Mouse (Mus musculus) MEL (cell line): ENCODE data around the gene Drg2. TPM values are rescaled to one million over a fixed set of nuclear protein-coding genes. Genes with fewer than 3 reads are reported as not detected.

Source experiments
- DNase-seq: peaks from one replicate; pipeline ENCODE4 v3.0.0; 2011; ENCODE audit warnings: low read depth, low spot score
- H3K27ac ChIP-seq: 2 replicates; pipeline ENCODE4 v1.5.1; 2012; ENCODE audit warnings: low read depth, mild to moderate bottlenecking, control low read depth, low read length, moderate library complexity; ENCODE audit not compliant: control insufficient read depth
- H3K27me3 ChIP-seq, 2 experiments: fragments of 150-350 bp in 1 of 2; sonication (generic) in 1 of 2; 2 replicates each; pipeline ENCODE4 v1.6.1; 2012; ENCODE audit warnings: low read length in 2 of 2, mild to moderate bottlenecking in 2 of 2, improper control_type of control experiment in 1 of 2, moderate library complexity in 1 of 2; ENCODE audit not compliant: insufficient read depth in 2 of 2, control insufficient read depth in 1 of 2
- H3K36me3 ChIP-seq, 2 experiments: 2 replicates each; pipeline ENCODE4 v1.6.1; 2012 to 2014; ENCODE audit warnings: low read length in 2 of 2, improper control_type of control experiment in 1 of 2, inconsistent platforms in 1 of 2, mild to moderate bottlenecking in 1 of 2; ENCODE audit not compliant: insufficient read depth in 2 of 2, control insufficient read depth in 1 of 2
- H3K4me1 ChIP-seq, 2 experiments: fragments of 150-350 bp in 1 of 2; sonication (generic) in 1 of 2; 2 replicates each; pipeline ENCODE4 v1.6.1; 2012; ENCODE audit warnings: low read length in 2 of 2, improper control_type of control experiment in 1 of 2, mild to moderate bottlenecking in 1 of 2; ENCODE audit not compliant: insufficient read depth in 2 of 2, control insufficient read depth in 1 of 2
- H3K4me3 ChIP-seq, 2 experiments: fragments of 150-350 bp in 1 of 2; sonication (generic) in 1 of 2; 2 replicates each; pipeline ENCODE4 v1.5.1; 2012; ENCODE audit warnings: low read depth in 2 of 2, low read length in 2 of 2, mild to moderate bottlenecking in 2 of 2, moderate library complexity in 2 of 2, control low read depth in 1 of 2, improper control_type of control experiment in 1 of 2; ENCODE audit not compliant: control insufficient read depth in 1 of 2, insufficient read depth in 1 of 2
- H3K79me2 ChIP-seq: 2 replicates; pipeline ENCODE4 v1.6.1; 2012; ENCODE audit warnings: mild to moderate bottlenecking, low read length, moderate library complexity; ENCODE audit not compliant: control insufficient read depth, poor library complexity, insufficient read depth
- H3K9ac ChIP-seq: 2 replicates; pipeline ENCODE4 v1.6.1; 2012; ENCODE audit warnings: low read depth, mild to moderate bottlenecking, control low read depth, low read length, moderate library complexity; ENCODE audit not compliant: control insufficient read depth, poor library complexity, severe bottlenecking
- H3K9me3 ChIP-seq: fragments of 150-350 bp; sonication (generic); replicated peaks from 2 replicates; pipeline ENCODE4 v1.6.1; 2012; ENCODE audit warnings: mild to moderate bottlenecking, low read length, improper control_type of control experiment, moderate library complexity; ENCODE audit not compliant: insufficient read depth
- CHD1 ChIP-seq: IDR thresholded peaks from 2 replicates; pipeline ENCODE4 v1.6.1; 2012; ENCODE audit warnings: low read depth, mild to moderate bottlenecking, inconsistent platforms, low read length, improper control_type of control experiment
- CHD2 ChIP-seq: IDR thresholded peaks from 2 replicates; pipeline ENCODE4 v1.6.1; 2011; ENCODE audit warnings: low read length, improper control_type of control experiment
- CTCF ChIP-seq, 3 experiments: IDR thresholded peaks in 2 of 3; conservative IDR thresholded peaks in 1 of 3; 2 replicates each; pipeline ENCODE4 v1.5.1; 2011 to 2012; ENCODE audit warnings: low read length in 3 of 3, low read depth in 2 of 3, mild to moderate bottlenecking in 2 of 3, improper control_type of control experiment in 1 of 3, inconsistent platforms in 1 of 3, mixed read lengths in 1 of 3, moderate library complexity in 1 of 3; ENCODE audit not compliant: control insufficient read depth in 1 of 3, insufficient read depth in 1 of 3, poor library complexity in 1 of 3, severe bottlenecking in 1 of 3
- E2F4 ChIP-seq: IDR thresholded peaks from 2 replicates; pipeline ENCODE4 v1.6.1; 2011; ENCODE audit warnings: low read depth, low read length, improper control_type of control experiment, borderline replicate concordance
- ELF1 ChIP-seq: IDR thresholded peaks from 2 replicates; pipeline ENCODE4 v1.6.1; 2014; ENCODE audit warnings: low read depth, mild to moderate bottlenecking, inconsistent platforms, low read length, improper control_type of control experiment, moderate library complexity
- EP300 ChIP-seq, 2 experiments: IDR thresholded peaks; 2 replicates each; pipeline ENCODE4 v1.6.1; 2011; ENCODE audit warnings: improper control_type of control experiment in 2 of 2, low read length in 2 of 2, low read depth in 1 of 2, mild to moderate bottlenecking in 1 of 2
- ETS1 ChIP-seq: IDR thresholded peaks from 2 replicates; pipeline ENCODE4 v1.6.1; 2012; ENCODE audit warnings: low read depth, mild to moderate bottlenecking, inconsistent platforms, low read length, improper control_type of control experiment, moderate library complexity
- GABPA ChIP-seq: IDR thresholded peaks from 2 replicates; pipeline ENCODE4 v1.6.1; 2012; ENCODE audit warnings: low read depth, mild to moderate bottlenecking, inconsistent platforms, low read length, improper control_type of control experiment, moderate library complexity
- GATA1 ChIP-seq: IDR thresholded peaks from 2 replicates; pipeline ENCODE4 v1.6.1; 2011; ENCODE audit warnings: low read depth, low read length, improper control_type of control experiment
- JUND ChIP-seq: IDR thresholded peaks from 2 replicates; pipeline ENCODE4 v1.6.1; 2011; ENCODE audit warnings: low read depth, mild to moderate bottlenecking, improper control_type of control experiment, low read length
- KAT2A ChIP-seq: conservative IDR thresholded peaks from 2 replicates; pipeline ENCODE4 v1.6.1; 2012; ENCODE audit warnings: low read depth, low read length, improper control_type of control experiment, inconsistent platforms
- MAX ChIP-seq: IDR thresholded peaks from 2 replicates; pipeline ENCODE4 v1.6.1; 2011; ENCODE audit warnings: low read length, improper control_type of control experiment
- MAZ ChIP-seq: IDR thresholded peaks from 2 replicates; pipeline ENCODE4 v1.6.1; 2012; ENCODE audit warnings: low read depth, mild to moderate bottlenecking, inconsistent platforms, low read length, improper control_type of control experiment
- MYC ChIP-seq: IDR thresholded peaks from 2 replicates; pipeline ENCODE4 v1.6.1; 2011; ENCODE audit warnings: low read depth, mild to moderate bottlenecking, low read length, improper control_type of control experiment, moderate library complexity
- NELFE ChIP-seq: IDR thresholded peaks from 2 replicates; pipeline ENCODE4 v1.6.1; 2011; ENCODE audit warnings: low read depth, low read length, improper control_type of control experiment
- NRF1 ChIP-seq: IDR thresholded peaks from 2 replicates; pipeline ENCODE4 v1.6.1; 2014; ENCODE audit warnings: low read depth, mild to moderate bottlenecking, inconsistent platforms, low read length, improper control_type of control experiment, moderate library complexity; ENCODE audit not compliant: poor library complexity, insufficient read depth, severe bottlenecking
- POLR2A ChIP-seq, 2 experiments: IDR thresholded peaks; 2 replicates each; pipeline ENCODE4 v1.6.1; 2011 to 2012; ENCODE audit warnings: low read length in 2 of 2, mild to moderate bottlenecking in 2 of 2, control low read depth in 1 of 2, improper control_type of control experiment in 1 of 2, low read depth in 1 of 2, moderate library complexity in 1 of 2; ENCODE audit not compliant: control insufficient read depth in 1 of 2, insufficient read depth in 1 of 2, poor library complexity in 1 of 2
- POLR2AphosphoS2 ChIP-seq: IDR thresholded peaks from 2 replicates; pipeline ENCODE4 v1.6.1; 2011; ENCODE audit warnings: low read length, improper control_type of control experiment
- POLR2AphosphoS5 ChIP-seq: IDR thresholded peaks from 2 replicates; pipeline ENCODE4 v1.6.1; 2012; ENCODE audit warnings: low read depth, borderline replicate concordance, mild to moderate bottlenecking, inconsistent platforms, low read length, moderate library complexity, mixed read lengths
- RAD21 ChIP-seq: IDR thresholded peaks from 2 replicates; pipeline ENCODE4 v1.6.1; 2011; ENCODE audit warnings: mild to moderate bottlenecking, low read depth, low read length, improper control_type of control experiment
- SIN3A ChIP-seq: IDR thresholded peaks from 2 replicates; pipeline ENCODE4 v1.6.1; 2012; ENCODE audit warnings: low read length, improper control_type of control experiment, inconsistent platforms
- SMC3 ChIP-seq: IDR thresholded peaks from 2 replicates; pipeline ENCODE4 v1.6.1; 2011; ENCODE audit warnings: low read depth, low read length, improper control_type of control experiment
- TBP ChIP-seq: IDR thresholded peaks from 2 replicates; pipeline ENCODE4 v1.8.0; 2011; ENCODE audit warnings: low read depth, low read length, improper control_type of control experiment
- TCF12 ChIP-seq: IDR thresholded peaks from 2 replicates; pipeline ENCODE4 v1.6.1; 2014; ENCODE audit warnings: low read depth, mild to moderate bottlenecking, inconsistent platforms, low read length, improper control_type of control experiment, moderate library complexity
- UBTF ChIP-seq: IDR thresholded peaks from 2 replicates; pipeline ENCODE4 v1.6.1; 2012; ENCODE audit warnings: low read depth, mild to moderate bottlenecking, inconsistent platforms, low read length, improper control_type of control experiment, moderate library complexity, borderline replicate concordance; ENCODE audit not compliant: insufficient read depth
- USF2 ChIP-seq, 2 experiments: IDR thresholded peaks; 2 replicates each; pipeline ENCODE4 v1.6.1; 2011 to 2012; ENCODE audit warnings: improper control_type of control experiment in 2 of 2, low read length in 2 of 2, borderline replicate concordance in 1 of 2, inconsistent platforms in 1 of 2, low read depth in 1 of 2, mild to moderate bottlenecking in 1 of 2; ENCODE audit not compliant: insufficient read depth in 1 of 2
- ZC3H11A ChIP-seq: IDR thresholded peaks from 2 replicates; pipeline ENCODE4 v1.6.1; 2012; ENCODE audit warnings: low read depth, mild to moderate bottlenecking, inconsistent platforms, low read length, improper control_type of control experiment
- ZKSCAN1 ChIP-seq: IDR thresholded peaks from 2 replicates; pipeline ENCODE4 v1.6.1; 2012; ENCODE audit warnings: low read depth, mild to moderate bottlenecking, inconsistent platforms, low read length, improper control_type of control experiment, moderate library complexity
- ZMIZ1 ChIP-seq: IDR thresholded peaks from 2 replicates; pipeline ENCODE4 v1.6.1; 2012; ENCODE audit warnings: low read depth, mild to moderate bottlenecking, inconsistent platforms, low read length, improper control_type of control experiment, moderate library complexity
- ZNF384 ChIP-seq: IDR thresholded peaks from 2 replicates; pipeline ENCODE4 v1.6.1; 2012; ENCODE audit warnings: low read depth, mild to moderate bottlenecking, inconsistent platforms, low read length, improper control_type of control experiment
- polyA plus RNA-seq, 2 experiments: library from polyadenylated mRNA; stranded (reverse) in 1 of 2; unstranded in 1 of 2; fragments of >175 nt in 1 of 2; fragments of >200 nt in 1 of 2; gene quantifications; 2 replicates each; pipeline versions ENCODE4 v1.2.1 to v1.2.4; 2012; ENCODE audit warnings: low replicate concordance in 2 of 2, low read depth in 1 of 2; ENCODE audit not compliant: insufficient read length in 2 of 2, insufficient read depth in 1 of 2, missing spikeins in 1 of 2
- total RNA-seq: library from RNA; depleted of rRNA; stranded (reverse); fragments of 300-350 nt; gene quantifications from 2 replicates; pipeline ENCODE4 v1.2.3, GENCODE M21; 2012

The Drg2 gene
- total and polyA plus RNA-seq, 3 experiments = 121 to 214 (median 133) TPM

DNA sequence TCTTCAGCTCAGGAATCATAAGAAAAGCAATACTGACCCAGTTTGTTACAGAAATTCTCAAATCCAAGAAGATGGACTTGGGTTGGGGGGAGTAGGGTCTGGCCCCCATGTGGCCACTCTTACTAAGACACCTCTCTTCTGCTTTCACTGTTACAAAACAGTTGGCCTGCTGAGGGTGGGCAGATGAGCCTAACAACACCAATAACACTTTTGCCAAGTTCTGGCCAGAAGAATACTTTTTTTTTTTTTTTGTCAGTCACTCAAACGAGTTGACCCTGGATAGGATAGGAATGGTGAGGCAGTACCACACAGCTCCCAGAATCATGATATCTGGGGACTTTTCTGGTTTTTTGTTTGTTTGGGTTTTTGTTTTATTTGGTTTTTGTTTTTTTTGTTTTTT, 57.5 kb downstream of the Drg2 start:
- TF ChIP-seq NRF1 = no peak
- TF ChIP-seq GABPA = no peak
- no peak for TF ChIP-seq UBTF
- no peak for TF ChIP-seq CHD1
- TF ChIP-seq EP300 (IDR thresholded peaks at IDR 0.05; ENCODE audit: low read depth in 1 of 2, low read length in 2 of 2) = no peak
- TF ChIP-seq CTCF (IDR thresholded peaks at IDR 0.05 in 2 of 3, conservative IDR thresholded peaks at IDR 0.05 in 1 of 3; ENCODE audit: control insufficient read depth in 1 of 3, insufficient read depth in 1 of 3, low read depth in 2 of 3, low read length in 3 of 3, poor library complexity in 1 of 3, severe bottlenecking in 1 of 3) = 0 out of 6 replicates have a peak, but pooled peaks of 1 of the 3 experiments have one; percentile 8
- TF ChIP-seq, all 39 proteins: peak for 1
- H3K9me3 ChIP-seq = no peaks in the 10 kb centered on the region

DNA sequence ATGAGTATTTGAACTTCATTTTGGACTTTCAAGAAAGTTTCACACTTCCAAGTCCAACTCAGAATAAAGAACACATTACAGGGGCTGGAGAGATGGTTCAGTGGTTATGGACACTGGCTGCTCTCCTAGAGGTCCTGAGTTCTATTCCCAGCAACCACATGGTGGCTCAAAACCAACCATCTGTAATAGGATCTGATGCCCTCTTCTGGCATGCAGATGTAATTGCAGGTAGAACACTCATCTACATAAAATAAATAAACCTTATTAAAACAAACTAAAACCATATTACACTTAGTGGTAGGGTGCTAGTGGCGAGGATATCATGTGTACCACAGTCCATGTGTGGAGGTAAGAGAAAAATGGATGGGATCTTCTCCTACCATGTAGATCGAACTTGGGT, 58.1 kb downstream of the Drg2 start:
- no peaks in the 10 kb centered on the region for H3K79me2 ChIP-seq
- DNase-seq = peak; percentile 57
- no peaks in the 10 kb centered on the region for H3K9me3 ChIP-seq
- H3K4me3 ChIP-seq = no peak overlapping the region
- peaks cover 0 to 14% of the 10 kb centered on the region in 2 experiments; a peak in 2 of 4 replicates for H3K4me1 ChIP-seq
- 0 out of 4 replicates have a peak, but pooled peaks cover 0 to 3% of the 10 kb centered on the region in 2 experiments for H3K36me3 ChIP-seq
- H3K27ac ChIP-seq = no peak overlapping the region
- no peak overlapping the region for H3K9ac ChIP-seq
- peaks cover 7 to 19% of the 10 kb centered on the region in 2 experiments for H3K27me3 ChIP-seq
- TF ChIP-seq RAD21 = peak; percentile 46
- TF ChIP-seq MYC = peak; percentile 93
- TF ChIP-seq JUND = no peak
- TF ChIP-seq SMC3 = peak; percentile 72
- no peak for TF ChIP-seq TCF12
- TF ChIP-seq ELF1 = no peak
- no peak for TF ChIP-seq GABPA
- TF ChIP-seq MAX = no peak
- no peak for TF ChIP-seq ZKSCAN1
- no peak for TF ChIP-seq MAZ
- no peak for TF ChIP-seq POLR2A (IDR thresholded peaks at IDR 0.05; ENCODE audit: control insufficient read depth in 1 of 2, insufficient read depth in 1 of 2, low read depth in 1 of 2, low read length in 2 of 2, poor library complexity in 1 of 2)
- TF ChIP-seq POLR2AphosphoS2 = no peak
- TF ChIP-seq E2F4 = no peak
- TF ChIP-seq ETS1 = no peak
- no peak for TF ChIP-seq POLR2AphosphoS5
- no peak for TF ChIP-seq CHD2
- no peak for TF ChIP-seq GATA1
- TF ChIP-seq KAT2A = no peak
- no peak for TF ChIP-seq NELFE
- TF ChIP-seq USF2 (IDR thresholded peaks at IDR 0.05; ENCODE audit: borderline replicate concordance in 1 of 2, insufficient read depth in 1 of 2, low read depth in 1 of 2, low read length in 2 of 2) = no peak
- peak; percentile 39 to 80 (median 67); a peak in 5 of 6 replicates for TF ChIP-seq CTCF (IDR thresholded peaks at IDR 0.05 in 2 of 3, conservative IDR thresholded peaks at IDR 0.05 in 1 of 3; ENCODE audit: control insufficient read depth in 1 of 3, insufficient read depth in 1 of 3, low read depth in 2 of 3, low read length in 3 of 3, poor library complexity in 1 of 3, severe bottlenecking in 1 of 3)
- peak; percentile 38; the same call in 1 of the 2 replicates for TF ChIP-seq ZC3H11A
- no peak for TF ChIP-seq ZNF384
- no peak for TF ChIP-seq TBP
- TF ChIP-seq NRF1 = no peak
- TF ChIP-seq ZMIZ1 = no peak
- no peak for TF ChIP-seq EP300 (IDR thresholded peaks at IDR 0.05; ENCODE audit: low read depth in 1 of 2, low read length in 2 of 2)
- TF ChIP-seq UBTF = no peak
- no peak for TF ChIP-seq SIN3A

More for the DNA sequence above, 57.5 kb downstream of the Drg2 start:
- Histone ChIP-seq H3K27ac (no peak overlapping the region), H3K4me1 (peaks cover 0 to 14% of the 10 kb centered on the region in 2 experiments; a peak in 2 of 4 replicates), H3K79me2 (no peaks in the 10 kb centered on the region), H3K4me3 (no peak overlapping the region), H3K9ac (no peak overlapping the region), H3K27me3 (peaks cover 7 to 17% of the 10 kb centered on the region in 2 experiments), H3K36me3 (0 out of 4 replicates have a peak, but pooled peaks cover 0 to 3% of the 10 kb centered on the region in 2 experiments)
- peak; percentile 23 for DNase-seq
